Mouse (Mus musculus) stomach, embryonic 15.5 days (tissue): ENCODE results near the gene Slc38a6. TPM values are rescaled to one million over a fixed set of nuclear protein-coding genes. Genes with fewer than 3 reads are reported as not detected.

Experiments
- ATAC-seq: fragments of 200-750 bp; cut with Nextera tagmentation; 2 replicates; pipeline ENCODE4 v1.8.0; 2017; ENCODE audit warnings: low read depth, moderate number of reproducible peaks, moderate TSS enrichment; ENCODE audit not compliant: insufficient read depth, low FRiP score
- H3K27ac ChIP-seq: fragments of 300-500 bp; sonication (generic); 2 replicates; pipeline ENCODE4 v1.5.1; 2015; ENCODE audit warnings: mild to moderate bottlenecking, inconsistent platforms
- H3K27me3 ChIP-seq: fragments of 300-500 bp; sonication (generic); replicated peaks from 2 replicates; pipeline ENCODE4 v1.6.1; 2015; ENCODE audit warnings: inconsistent platforms
- H3K36me3 ChIP-seq: fragments of 300-500 bp; sonication (generic); 2 replicates; pipeline ENCODE4 v1.6.1; 2015; ENCODE audit warnings: inconsistent platforms
- H3K4me1 ChIP-seq: fragments of 300-500 bp; sonication (generic); 2 replicates; pipeline ENCODE4 v1.6.1; 2015; ENCODE audit warnings: inconsistent platforms
- H3K4me2 ChIP-seq: fragments of 300-500 bp; sonication (generic); 2 replicates; pipeline ENCODE4 v1.6.1; 2015; ENCODE audit warnings: mild to moderate bottlenecking, inconsistent platforms
- H3K4me3 ChIP-seq: fragments of 300-500 bp; sonication (generic); replicated peaks from 2 replicates; pipeline ENCODE4 v1.5.1; 2015; ENCODE audit warnings: inconsistent platforms
- H3K9ac ChIP-seq: fragments of 300-500 bp; sonication (generic); 2 replicates; pipeline ENCODE4 v1.6.1; 2015; ENCODE audit warnings: inconsistent platforms
- H3K9me3 ChIP-seq: fragments of 300-500 bp; sonication (generic); 2 replicates; pipeline ENCODE4 v1.6.1; 2016; ENCODE audit warnings: inconsistent platforms
- WGBS: fragments of 180-500 bp; shearing (Covaris S2); methylation state at CpG from one replicate; pipeline ENCODE4 v1.1.7; 2015; 5-methylcytosine and 5-hydroxymethylcytosine counted together
- polyA plus RNA-seq: library from polyadenylated mRNA; unstranded; fragments of >200 nt; fragmentation: Nextera tagmentation; extraction: Ambion mirVana; gene quantifications from 2 replicates; pipeline ENCODE4 v1.2.1, GENCODE M21; 2015

Gene Slc38a6
- polyA plus RNA-seq, 1 experiment from 2014 or later, result 8.4 TPM

DNA sequence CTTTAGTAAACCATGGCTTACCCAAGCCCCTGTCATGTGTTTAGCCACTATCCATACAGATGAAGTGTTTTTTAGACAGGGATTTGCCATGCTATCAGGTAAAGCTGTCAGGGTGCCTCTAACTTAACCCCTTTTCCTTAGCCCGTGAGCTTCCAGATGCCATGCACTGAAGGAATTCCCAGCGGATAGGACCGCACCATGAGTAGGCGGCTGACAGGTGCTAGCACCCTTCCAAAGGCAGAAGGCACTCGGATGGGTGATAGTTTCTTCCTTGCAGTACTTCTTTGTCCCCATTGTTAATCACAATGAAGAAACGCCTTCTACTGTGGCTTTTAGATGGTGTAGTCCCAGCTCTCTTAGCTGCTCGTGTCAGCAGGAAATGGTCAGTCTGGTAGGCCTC is 60.6 kb downstream of the Slc38a6 start:
- no peak for ATAC-seq
- Histone ChIP-seq H3K4me1 (no peaks in the 10 kb centered on the region; the same call in 1 of the 2 replicates), H3K27ac (no peak overlapping the region), H3K27me3 (no peaks in the 10 kb centered on the region), H3K9ac (no peak overlapping the region), H3K4me2 (no peak overlapping the region), H3K36me3 (no peaks in the 10 kb centered on the region), H3K9me3 (no peaks in the 10 kb centered on the region), H3K4me3 (no peak overlapping the region)
- 81% methylated on average over 7 of the region's 7 CpGs for WGBS

GRCm38 (mm10) chr12:73350466-73350865 is 63.9 kb downstream of the Slc38a6 start:
- Histone ChIP-seq H3K27ac (no peak overlapping the region), H3K4me3 (no peak overlapping the region), H3K4me1 (no peaks in the 10 kb centered on the region; the same call in 1 of the 2 replicates), H3K9ac (no peak overlapping the region), H3K36me3 (no peaks in the 10 kb centered on the region), H3K9me3 (no peaks in the 10 kb centered on the region), H3K27me3 (no peaks in the 10 kb centered on the region), H3K4me2 (no peak overlapping the region)
- no peak for ATAC-seq
- WGBS, result 60% methylated on average over 7 of the region's 7 CpGs

- Histone ChIP-seq H3K4me2 (peak overlapping the region; percentile 16; the same call in 1 of the 2 replicates), H3K27ac (no peak overlapping the region), H3K4me1 (no peaks in the 10 kb centered on the region; the same call in 1 of the 2 replicates), H3K27me3 (no peaks in the 10 kb centered on the region), H3K9ac (no peak overlapping the region), H3K4me3 (no peak overlapping the region), H3K36me3 (no peaks in the 10 kb centered on the region), H3K9me3 (no peaks in the 10 kb centered on the region)
- WGBS, result 35% methylated on average over 9 of the region's 9 CpGs
- ATAC-seq, result no peak
These were observed 64.4 kb downstream of the Slc38a6 start for GRCm38 (mm10) chr12:73350982-73351381.

- WGBS, result 64% methylated on average over 14 of the region's 14 CpGs
- no peaks in the 10 kb centered on the region for H3K36me3 ChIP-seq
- H3K4me1 ChIP-seq, result no peaks in the 10 kb centered on the region; the same call in 1 of the 2 replicates
- H3K27me3 ChIP-seq, result no peaks in the 10 kb centered on the region
- H3K4me3 ChIP-seq, result no peak overlapping the region
- H3K9ac ChIP-seq, result no peak overlapping the region
- no peaks in the 10 kb centered on the region for H3K9me3 ChIP-seq
- H3K4me2 ChIP-seq, result no peak overlapping the region
- H3K27ac ChIP-seq, result no peak overlapping the region
- ATAC-seq, result no peak
These were observed 65.2 kb downstream of the Slc38a6 start for GRCm38 (mm10) chr12:73351746-73352145.

GRCm38 (mm10) chr12:73353362-73353761 is 66.8 kb downstream of the Slc38a6 start:
- no peak overlapping the region for H3K4me2 ChIP-seq
- H3K9me3 ChIP-seq, result no peaks in the 10 kb centered on the region
- ATAC-seq, result no peak
- H3K9ac ChIP-seq, result no peak overlapping the region
- H3K4me3 ChIP-seq, result no peak overlapping the region
- no peak overlapping the region for H3K27ac ChIP-seq
- WGBS, result 88% methylated on average over 5 of the region's 5 CpGs
- H3K27me3 ChIP-seq, result no peaks in the 10 kb centered on the region
- no peaks in the 10 kb centered on the region for H3K36me3 ChIP-seq
- H3K4me1 ChIP-seq, result no peaks in the 10 kb centered on the region; the same call in 1 of the 2 replicates

- Histone ChIP-seq H3K27ac (no peak overlapping the region), H3K4me1 (no peaks in the 10 kb centered on the region; the same call in 1 of the 2 replicates), H3K36me3 (no peaks in the 10 kb centered on the region), H3K9ac (no peak overlapping the region), H3K27me3 (no peaks in the 10 kb centered on the region), H3K4me3 (no peak overlapping the region), H3K4me2 (no peak overlapping the region), H3K9me3 (no peaks in the 10 kb centered on the region)
- ATAC-seq, result no peak
- WGBS, result 59% methylated on average over 4 of the region's 4 CpGs
These were observed 67.9 kb downstream of the Slc38a6 start for GRCm38 (mm10) chr12:73354521-73354920.

GRCm38 (mm10) chr12:73355084-73355775 is 68.7 kb downstream of the Slc38a6 start:
- 69% methylated on average over 14 of the region's 14 CpGs for WGBS
- H3K27me3 ChIP-seq, result no peaks in the 10 kb centered on the region
- no peak overlapping the region for H3K4me3 ChIP-seq
- no peaks in the 10 kb centered on the region; the same call in 1 of the 2 replicates for H3K4me1 ChIP-seq
- no peaks in the 10 kb centered on the region for H3K9me3 ChIP-seq
- H3K9ac ChIP-seq, result no peak overlapping the region
- no peak for ATAC-seq
- H3K4me2 ChIP-seq, result no peak overlapping the region
- no peaks in the 10 kb centered on the region for H3K36me3 ChIP-seq
- no peak overlapping the region for H3K27ac ChIP-seq

GRCm38 (mm10) chr12:73356696-73357095 is 70.1 kb downstream of the Slc38a6 start:
- no peaks in the 10 kb centered on the region for H3K36me3 ChIP-seq

GRCm38 (mm10) chr12:73357311-73357710 is 70.7 kb downstream of the Slc38a6 start:
- Histone ChIP-seq H3K36me3 (no peaks in the 10 kb centered on the region), H3K9me3 (no peaks in the 10 kb centered on the region), H3K27ac (no peak overlapping the region), H3K4me1 (no peaks in the 10 kb centered on the region), H3K4me3 (no peak overlapping the region), H3K27me3 (no peaks in the 10 kb centered on the region), H3K9ac (no peak overlapping the region), H3K4me2 (no peak overlapping the region)
- no peak for ATAC-seq
- 59% methylated on average over 5 of the region's 5 CpGs for WGBS

More at GRCm38 (mm10) chr12:73356696-73357095, 70.1 kb downstream of the Slc38a6 start:
- Histone ChIP-seq H3K9me3 (no peaks in the 10 kb centered on the region), H3K4me1 (no peaks in the 10 kb centered on the region), H3K9ac (no peak overlapping the region), H3K27ac (no peak overlapping the region), H3K27me3 (no peaks in the 10 kb centered on the region), H3K4me2 (no peak overlapping the region), H3K4me3 (no peak overlapping the region)
- WGBS, result 64% methylated on average over 1 of the region's 2 CpGs
- no peak for ATAC-seq

GRCm38 (mm10) chr12:73357736-73358135 is 71.2 kb downstream of the Slc38a6 start:
- no peaks in the 10 kb centered on the region for H3K36me3 ChIP-seq
- H3K27ac ChIP-seq, result no peak overlapping the region
- no peak overlapping the region for H3K4me3 ChIP-seq
- no peak overlapping the region for H3K9ac ChIP-seq
- no peaks in the 10 kb centered on the region for H3K9me3 ChIP-seq
- H3K27me3 ChIP-seq, result no peaks in the 10 kb centered on the region
- no peak overlapping the region for H3K4me2 ChIP-seq
- no peak for ATAC-seq
- 92% methylated on average over 3 of the region's 3 CpGs for WGBS
- H3K4me1 ChIP-seq, result no peaks in the 10 kb centered on the region

GRCm38 (mm10) chr12:73358640-73359039 is 72.1 kb downstream of the Slc38a6 start:
- no peaks in the 10 kb centered on the region for H3K36me3 ChIP-seq
- no peak overlapping the region for H3K4me2 ChIP-seq
- 59% methylated on average over 2 of the region's 2 CpGs for WGBS
- no peak overlapping the region for H3K27ac ChIP-seq
- no peak overlapping the region for H3K4me3 ChIP-seq
- no peak overlapping the region for H3K9ac ChIP-seq
- no peaks in the 10 kb centered on the region for H3K9me3 ChIP-seq
- no peaks in the 10 kb centered on the region for H3K4me1 ChIP-seq
- H3K27me3 ChIP-seq, result no peaks in the 10 kb centered on the region
- ATAC-seq, result no peak

DNA sequence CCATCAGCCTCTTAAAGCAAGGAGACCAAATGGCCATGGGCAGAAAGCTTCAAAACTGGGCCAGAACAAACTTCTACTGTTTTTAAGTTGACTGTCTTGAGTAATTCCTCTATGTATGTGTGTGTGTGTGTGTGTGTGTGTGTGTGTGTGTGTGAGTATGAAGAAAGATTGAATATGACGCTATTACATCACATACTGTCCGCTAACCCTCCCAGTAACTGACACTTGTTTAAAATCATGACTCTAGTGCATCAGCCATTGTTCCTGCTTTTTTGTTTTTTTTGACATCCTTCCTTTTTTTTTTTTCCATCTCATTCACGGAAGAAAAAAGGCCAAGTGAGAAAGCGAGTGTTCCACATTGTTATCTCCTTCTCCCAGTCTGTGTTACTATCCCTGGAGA is 72.9 kb downstream of the Slc38a6 start:
- Histone ChIP-seq H3K9ac (no peak overlapping the region), H3K27ac (no peak overlapping the region), H3K4me1 (no peaks in the 10 kb centered on the region), H3K4me2 (no peak overlapping the region), H3K9me3 (no peaks in the 10 kb centered on the region), H3K27me3 (no peaks in the 10 kb centered on the region), H3K4me3 (no peak overlapping the region), H3K36me3 (no peaks in the 10 kb centered on the region)
- 81% methylated on average over 4 of the region's 4 CpGs for WGBS
- no peak for ATAC-seq
